Mouse (Mus musculus) adrenal gland, postnatal 10 days (tissue): ENCODE results near the gene Rpl13. TPM values are rescaled to one million over a fixed set of nuclear protein-coding genes. Genes with fewer than 3 reads are reported as not detected.

ENCODE experiments used
- DNase-seq: peaks from one replicate; pipeline ENCODE4 v3.0.0; 2021; ENCODE audit warnings: mixed read lengths
- total RNA-seq, 2 experiments: library from RNA; stranded (reverse); gene quantifications; 2 replicates each; pipeline ENCODE4 v1.2.3; 2021

Rpl13 gene
- total RNA-seq, 2 experiments from 2014 or later = 682 to 692 TPM

DNA sequence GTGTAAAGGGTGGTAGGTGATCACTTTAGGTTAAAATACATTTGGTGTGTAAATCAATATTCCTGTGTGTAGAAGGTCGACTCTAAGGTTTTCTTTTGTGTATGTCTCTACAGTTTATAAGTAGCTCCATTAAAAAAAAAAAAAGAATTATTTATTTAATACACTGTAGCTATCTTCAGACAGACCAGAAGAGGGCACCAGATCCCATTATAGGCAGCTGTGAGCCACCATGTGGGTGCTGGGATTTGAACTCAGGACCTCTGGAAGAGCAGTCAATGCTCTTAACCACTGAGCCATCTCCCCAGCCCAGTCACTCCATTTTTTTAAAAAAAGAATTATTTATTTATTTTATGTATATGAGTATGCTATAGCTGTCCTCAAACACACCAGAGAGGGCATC, 5.9 kb downstream of the Rpl13 start:
- no peak for DNase-seq

DNA sequence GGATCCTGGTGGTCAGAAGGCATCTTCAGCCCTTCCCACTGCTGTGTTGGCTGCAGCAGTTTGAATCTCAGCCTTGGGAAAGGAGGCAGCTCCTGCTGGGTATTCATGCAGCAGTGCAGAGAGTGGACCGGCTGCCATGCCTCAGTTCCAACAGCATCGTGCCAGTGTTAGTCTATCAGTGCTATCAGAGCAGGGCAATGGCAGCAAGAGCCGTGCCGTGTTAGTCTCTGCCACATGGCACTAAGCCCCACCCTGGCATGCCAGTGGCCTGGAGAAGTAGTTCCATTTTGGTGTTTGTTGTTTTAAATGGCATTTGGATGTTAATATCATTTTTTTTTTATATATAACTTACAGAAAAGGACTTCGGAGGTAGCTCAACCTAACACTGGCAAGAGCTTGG, 6.8 kb downstream of the Rpl13 start:
- no peak for DNase-seq

- peak; percentile 63 for DNase-seq
These were observed 8.5 kb downstream of the Rpl13 start for GRCm38 (mm10) chr8:123110649-123111048.

DNA sequence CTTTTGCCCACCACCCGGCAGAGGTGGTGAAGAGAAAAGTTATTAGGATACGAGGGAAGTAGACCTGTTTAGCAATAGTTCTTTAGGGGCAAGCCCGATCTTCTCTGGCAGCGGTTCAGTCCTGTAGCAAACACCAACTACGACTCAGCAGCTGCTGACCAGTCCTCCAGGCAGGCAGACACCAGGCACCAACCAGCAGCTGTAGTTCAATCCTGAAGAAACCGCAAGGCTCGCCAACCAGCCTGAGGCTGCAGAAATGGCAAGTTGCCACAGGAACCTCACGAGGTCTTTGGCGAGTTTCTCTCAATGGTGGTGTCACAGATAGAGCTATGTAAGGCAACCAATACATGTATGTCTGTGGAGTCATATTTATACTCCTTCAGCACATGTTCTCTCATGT, 10.7 kb downstream of the Rpl13 start:
- DNase-seq = no peak

- no peak for DNase-seq
These were observed 11.8 kb downstream of the Rpl13 start for GRCm38 (mm10) chr8:123113908-123114469.

DNA sequence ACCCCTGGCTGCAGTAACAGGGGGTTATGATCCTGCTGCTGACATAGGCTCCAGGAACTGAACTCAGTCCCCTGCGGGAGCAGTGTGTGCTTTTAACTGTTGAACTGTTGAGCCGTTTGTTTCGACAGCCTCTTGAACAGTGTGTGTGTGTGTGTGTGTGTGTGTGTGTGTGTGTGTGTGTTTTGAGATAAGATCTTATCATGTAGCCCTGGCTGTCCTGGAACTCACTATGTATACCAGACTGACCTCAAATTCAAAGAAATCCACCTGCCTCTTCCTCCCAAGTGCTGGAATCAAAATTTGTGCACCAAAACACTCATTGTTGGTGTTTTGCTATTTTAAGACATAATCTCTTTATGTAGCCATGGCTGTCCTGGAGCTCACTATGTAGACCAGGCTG, 12.5 kb downstream of the Rpl13 start:
- no peak for DNase-seq

DNA sequence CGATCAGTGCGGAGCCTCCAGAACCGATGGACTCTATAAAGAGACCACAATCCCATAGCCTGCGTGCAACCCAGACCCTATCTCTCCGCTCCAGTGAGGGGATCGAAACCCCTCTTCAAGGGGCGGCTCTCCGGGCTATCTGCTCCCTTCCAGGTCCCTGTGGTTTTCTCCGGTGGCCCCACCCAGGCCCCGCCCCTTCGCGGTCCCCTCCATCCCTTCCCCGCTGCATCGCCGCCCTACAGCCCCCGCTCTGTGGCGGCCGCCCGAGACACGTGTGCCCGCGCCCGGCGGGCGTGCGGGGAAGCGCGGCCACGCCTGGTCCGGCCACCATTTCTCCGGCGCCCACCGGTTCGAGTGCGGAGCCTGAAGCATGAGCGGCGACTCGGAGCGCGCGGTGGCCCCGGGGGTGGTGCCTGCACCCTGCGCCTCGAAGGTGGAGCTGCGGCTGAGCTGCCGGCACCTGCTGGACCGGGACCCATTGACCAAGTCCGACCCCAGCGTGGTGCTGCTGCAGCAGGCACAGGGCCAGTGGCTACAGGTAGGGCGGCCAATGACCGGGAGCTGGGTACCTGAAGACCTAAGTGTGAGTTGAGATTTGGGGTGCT, 15.1 kb downstream of the Rpl13 start, which contains the start of gene Cpne7:
Gene Cpne7, plus strand, starts transcription at position 248 of the 605 bp plus-strand sequence.
- no peak for DNase-seq

GRCm38 (mm10) chr8:123117744-123118143, 15.6 kb downstream of the Rpl13 start:
- no peak for DNase-seq

- DNase-seq = no peak
These were observed 19.9 kb downstream of the Rpl13 start for GRCm38 (mm10) chr8:123122059-123122458.

DNA sequence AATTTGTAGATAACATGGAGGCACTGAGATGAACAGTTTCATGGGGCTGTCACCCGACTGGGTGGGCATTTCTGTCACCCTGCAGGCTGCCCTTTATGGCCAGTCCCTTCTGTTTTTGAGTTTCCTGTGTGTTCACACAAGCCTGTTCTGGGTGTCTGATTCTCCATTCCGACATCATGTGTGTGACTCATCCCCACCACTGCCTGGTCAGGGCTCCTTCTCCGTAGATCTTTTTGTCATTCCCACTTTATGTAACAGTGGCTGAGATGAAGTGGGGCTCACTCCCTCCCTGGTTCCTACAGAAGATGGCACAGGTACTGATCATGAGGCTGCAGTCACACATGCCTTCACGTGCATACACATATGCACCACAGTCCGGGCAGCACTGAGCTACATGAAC, 20.5 kb downstream of the Rpl13 start:
- DNase-seq = no peak

DNA sequence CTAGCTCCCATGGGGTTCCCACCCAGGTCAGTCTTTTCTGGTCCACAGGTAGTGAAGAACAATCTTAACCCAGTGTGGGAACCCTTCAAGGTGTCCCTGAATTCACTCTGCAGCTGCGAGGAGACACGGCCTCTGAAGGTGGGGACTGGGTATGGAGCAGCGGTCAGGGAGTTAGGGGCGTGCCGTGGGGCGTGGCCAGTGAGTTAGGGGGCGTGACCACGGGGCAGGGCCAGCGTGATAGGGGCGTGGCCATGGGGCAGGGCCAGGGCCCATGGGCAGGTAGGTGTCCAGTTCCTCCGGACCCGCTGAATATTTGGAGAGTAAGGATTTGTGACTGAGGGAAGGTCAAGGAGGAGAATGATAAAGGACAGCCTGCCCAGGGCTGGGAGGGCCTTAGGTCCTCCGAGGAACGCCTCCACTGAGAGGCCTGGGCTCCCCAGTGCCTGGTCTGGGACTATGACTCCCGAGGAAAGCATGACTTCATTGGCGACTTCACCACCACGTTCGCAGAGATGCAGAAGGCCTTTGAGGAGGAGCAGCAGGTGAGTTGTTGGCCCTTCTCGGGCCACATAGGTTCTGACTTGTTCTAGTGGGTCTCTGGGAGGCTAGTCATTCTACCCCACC, 24.2 kb downstream of the Rpl13 start:
- peak; percentile 75 for DNase-seq

DNA sequence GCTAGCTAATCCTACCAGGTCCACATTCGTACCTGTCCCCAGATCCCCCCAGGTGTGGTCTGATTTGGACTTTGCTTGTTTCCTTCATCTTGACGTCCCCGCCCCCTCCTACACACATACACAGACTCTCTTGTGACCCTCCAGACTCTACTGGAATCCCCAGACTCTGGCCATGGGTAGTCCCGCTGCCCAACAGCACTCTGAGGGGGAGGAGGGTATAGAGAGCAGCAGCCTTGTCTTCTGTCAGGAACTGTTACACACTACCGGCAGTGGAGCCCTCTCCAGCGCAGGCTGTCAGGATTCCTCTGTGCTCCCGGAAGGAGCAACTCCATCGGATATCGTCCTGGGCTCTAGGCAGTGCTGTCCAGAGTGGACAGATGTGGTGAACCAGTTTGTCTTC, 28.9 kb downstream of the Rpl13 start:
- DNase-seq = no peak

GRCm38 (mm10) chr8:123132953-123133352, 30.8 kb downstream of the Rpl13 start:
- DNase-seq = no peak

- no peak for DNase-seq
These were observed 32.1 kb downstream of the Rpl13 start for GRCm38 (mm10) chr8:123134149-123134713.

DNA sequence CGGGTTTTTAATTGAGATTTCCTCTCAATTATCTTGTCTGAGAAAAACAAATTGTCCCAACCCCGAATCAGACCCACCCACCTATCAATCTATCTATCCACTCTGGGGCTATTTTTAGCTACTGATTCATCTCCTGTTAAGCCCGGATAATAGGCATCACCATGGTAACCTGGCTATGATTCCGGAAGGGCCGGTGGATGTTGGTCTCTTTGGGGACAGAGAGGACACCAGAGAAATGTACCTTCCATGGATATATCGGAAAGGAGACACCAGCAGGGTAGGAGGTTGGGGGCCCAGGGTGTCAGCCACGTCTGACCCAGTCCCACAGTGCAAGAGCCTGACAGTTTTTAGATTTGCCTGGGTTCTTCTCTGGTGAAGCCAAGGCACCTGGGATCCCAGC, 33.3 kb downstream of the Rpl13 start:
- peak; percentile 51 for DNase-seq

DNA sequence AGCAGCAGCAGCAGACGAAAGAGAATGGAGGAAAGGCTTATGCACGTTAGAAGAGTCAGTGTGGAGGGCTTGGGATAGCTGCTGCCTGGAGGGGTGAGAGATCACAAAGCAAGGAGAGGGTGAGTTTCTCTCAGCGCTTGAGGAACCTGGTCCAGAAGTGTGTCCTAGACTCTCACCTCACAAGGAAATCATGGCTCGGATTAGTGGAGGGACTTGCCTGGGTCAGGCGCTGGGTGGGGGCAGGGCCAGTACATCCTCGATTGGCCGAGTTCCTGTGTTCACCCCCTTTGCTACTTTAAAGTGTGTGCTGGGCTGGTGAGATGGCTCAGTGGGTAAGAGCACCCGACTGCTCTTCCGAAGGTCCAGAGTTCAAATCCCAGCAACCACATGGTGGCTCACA, 33.7 kb downstream of the Rpl13 start:
- no peak for DNase-seq

DNA sequence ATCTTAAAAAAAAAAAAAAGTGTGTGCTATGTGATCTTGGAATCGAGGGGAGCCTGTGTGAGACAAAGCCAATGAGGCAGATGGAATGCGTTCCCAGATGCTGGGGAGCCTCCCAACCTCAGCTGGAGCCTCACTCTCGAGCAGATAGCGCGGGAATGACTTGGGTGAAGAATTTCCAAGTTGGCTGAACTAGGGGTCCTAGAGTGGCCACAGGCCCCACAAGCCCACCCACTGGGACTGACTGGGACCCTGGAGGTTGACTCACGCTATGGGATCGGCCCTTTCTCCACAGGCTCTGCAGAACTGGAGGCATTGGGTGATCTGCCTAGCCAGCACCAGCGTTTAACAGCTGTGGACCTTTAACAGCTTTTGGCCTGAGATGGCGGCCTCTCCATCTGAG, 34.1 kb downstream of the Rpl13 start:
- DNase-seq = no peak

GRCm38 (mm10) chr8:123137645-123138077, 35.5 kb downstream of the Rpl13 start:
- DNase-seq = peak; percentile 55

DNA sequence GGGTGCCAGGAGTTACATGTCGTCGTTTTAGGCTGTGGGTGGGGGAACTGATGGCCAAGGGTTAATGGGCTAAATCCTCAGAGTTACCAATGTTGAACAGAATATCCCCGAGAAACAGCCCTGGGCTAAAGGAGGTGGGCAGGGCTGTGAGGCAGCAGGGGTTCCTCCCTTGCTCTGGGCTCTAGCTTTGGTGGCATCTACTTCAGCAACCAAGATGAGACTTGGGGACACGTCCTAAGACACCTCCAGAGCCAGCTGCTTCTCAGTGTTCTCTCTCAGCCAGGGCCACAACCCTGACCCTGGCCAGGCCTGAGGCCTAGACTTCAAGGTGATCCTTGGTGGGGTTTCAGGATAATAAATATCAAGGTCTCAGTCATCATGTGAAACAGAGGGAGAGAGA, 36.6 kb downstream of the Rpl13 start:
- no peak for DNase-seq

DNA sequence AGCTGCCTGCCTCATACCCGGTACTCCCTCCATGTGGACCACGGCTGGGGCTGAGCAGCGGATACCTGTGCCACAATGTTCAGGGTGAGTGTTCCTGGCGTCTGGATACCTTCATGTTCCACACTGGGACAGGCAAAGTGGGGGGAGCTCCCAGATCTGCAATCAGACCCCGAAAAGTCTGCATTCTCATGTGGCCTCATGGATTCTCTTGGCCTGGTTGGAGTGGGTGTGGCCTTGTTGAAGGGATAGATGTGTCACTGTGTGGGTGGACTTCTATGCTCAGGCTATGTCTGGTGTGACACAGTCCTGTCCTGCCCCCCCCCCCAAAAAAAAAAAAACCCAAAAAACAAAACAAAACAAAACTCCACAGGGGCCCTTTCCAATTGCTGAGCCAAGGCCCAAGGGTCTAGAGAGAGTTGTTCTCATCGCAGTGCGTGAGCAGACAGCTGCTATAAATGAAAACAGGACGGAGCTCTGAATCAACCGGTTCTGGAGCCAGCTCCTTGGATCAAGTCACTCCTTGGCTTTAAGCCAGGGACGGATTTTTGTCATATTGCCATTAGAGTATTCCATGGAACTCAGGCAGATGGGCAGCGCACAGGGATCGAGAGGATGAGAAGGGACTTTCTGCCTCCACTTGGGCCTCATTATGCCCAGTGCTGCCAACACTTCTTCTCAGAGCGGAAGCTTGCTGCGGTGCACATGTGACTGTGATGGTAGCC, 39.8 kb downstream of the Rpl13 start:
- DNase-seq = peak; percentile 90

- DNase-seq = peak; percentile 73
These were observed 43.1 kb downstream of the Rpl13 start for GRCm38 (mm10) chr8:123145279-123145678.

- no peak for DNase-seq
These were observed 44.2 kb downstream of the Rpl13 start for GRCm38 (mm10) chr8:123146390-123146789.

- DNase-seq = no peak
These were observed 48.6 kb downstream of the Rpl13 start for GRCm38 (mm10) chr8:123150737-123151171.
